Mouse (Mus musculus) cerebellum, adult 8-10 months (tissue): Measurements from ENCODE around the gene Eif4ebp2.
A peak's percentile ranks its signal among the peaks of the same experiment; 100 is the strongest.

Experiments
- DNase-seq: peaks from one replicate; pipeline ENCODE4 v3.0.0; 2022

The Eif4ebp2 gene

DNA sequence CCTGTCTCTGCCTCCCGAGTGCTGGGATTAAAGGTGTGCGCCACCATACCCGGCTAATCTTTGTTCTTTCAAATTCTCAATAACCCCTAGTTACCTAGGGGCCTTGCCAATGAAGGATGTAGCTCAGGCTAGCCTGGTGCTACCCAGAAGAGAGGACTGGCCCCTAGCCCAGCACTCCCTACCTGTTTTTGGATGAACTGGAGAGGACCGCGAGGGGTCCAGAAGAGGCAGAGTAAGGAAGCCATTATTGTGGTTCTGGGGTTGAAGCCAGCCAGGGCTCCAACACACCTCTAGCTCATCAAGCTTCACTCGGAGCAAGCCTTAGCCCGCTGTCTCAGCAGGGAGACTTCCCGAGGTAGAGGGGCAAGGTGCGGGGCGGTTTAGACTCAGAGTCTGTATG lies 34.8 kb downstream of the Eif4ebp2 start, which contains the start of gene Nodal:
Nodal (plus strand) TSS at position 301 of the 400 bp plus-strand sequence.
- DNase-seq: no peak

DNA sequence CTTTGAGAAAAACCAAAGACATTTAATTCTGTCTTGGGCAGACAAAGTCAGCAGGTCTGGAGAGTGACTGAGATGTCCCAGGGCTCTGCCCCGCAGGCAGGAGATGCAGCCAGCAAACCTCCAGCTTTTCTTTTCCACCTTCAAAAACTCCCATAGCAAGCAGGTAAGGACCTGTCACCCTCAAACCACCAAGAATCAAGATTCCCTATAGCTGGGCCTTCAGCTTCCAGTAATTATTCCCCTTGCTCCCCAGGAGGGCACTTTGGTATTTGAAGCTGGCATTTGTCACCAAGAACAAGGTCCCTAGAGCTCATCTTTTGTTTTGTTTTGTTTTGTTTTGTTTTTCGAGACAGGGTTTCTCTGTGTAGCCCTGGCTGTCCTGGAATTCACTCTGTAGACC lies 35.4 kb downstream of the Eif4ebp2 start:
- no peak for DNase-seq

DNA sequence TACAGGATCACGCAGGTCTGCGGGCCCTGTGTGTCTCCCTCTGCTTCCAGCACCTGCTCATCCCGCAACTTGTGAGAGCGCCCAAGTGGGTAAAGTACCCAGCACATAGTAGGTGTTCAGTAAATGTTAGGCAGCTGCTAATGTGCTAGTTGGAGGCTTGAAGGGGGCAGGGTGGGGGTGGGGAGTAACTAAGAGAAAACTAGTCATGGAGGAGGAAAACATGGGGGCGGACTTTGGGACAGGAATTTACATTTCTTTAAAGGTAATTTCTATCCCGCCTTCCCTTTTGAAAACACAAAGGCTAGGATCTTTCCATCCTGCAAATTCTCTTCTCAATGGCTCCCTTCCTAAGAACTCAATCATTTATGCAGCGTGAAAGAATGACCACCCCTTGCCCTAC lies 35.9 kb downstream of the Eif4ebp2 start:
- no peak for DNase-seq

DNA sequence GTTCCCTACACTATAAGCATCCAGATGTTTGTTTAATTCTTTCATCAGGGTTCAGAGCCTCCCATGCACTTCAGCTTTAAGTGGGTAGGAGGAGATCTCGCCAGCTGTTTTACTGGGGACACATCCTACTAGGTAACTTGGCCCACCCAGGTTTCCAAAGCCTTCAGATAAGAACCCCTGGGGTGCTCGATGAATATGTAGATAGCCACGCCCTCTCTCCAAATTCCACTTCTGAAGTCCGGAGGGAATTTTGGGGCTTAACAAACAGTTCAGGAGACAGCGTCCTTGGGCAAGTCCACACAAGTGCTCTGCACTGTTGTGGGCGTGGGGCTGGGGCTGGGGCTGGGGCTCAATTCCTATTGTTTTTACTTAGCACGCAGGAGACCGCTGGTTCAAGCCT lies 36.6 kb downstream of the Eif4ebp2 start:
- DNase-seq: no peak

DNA sequence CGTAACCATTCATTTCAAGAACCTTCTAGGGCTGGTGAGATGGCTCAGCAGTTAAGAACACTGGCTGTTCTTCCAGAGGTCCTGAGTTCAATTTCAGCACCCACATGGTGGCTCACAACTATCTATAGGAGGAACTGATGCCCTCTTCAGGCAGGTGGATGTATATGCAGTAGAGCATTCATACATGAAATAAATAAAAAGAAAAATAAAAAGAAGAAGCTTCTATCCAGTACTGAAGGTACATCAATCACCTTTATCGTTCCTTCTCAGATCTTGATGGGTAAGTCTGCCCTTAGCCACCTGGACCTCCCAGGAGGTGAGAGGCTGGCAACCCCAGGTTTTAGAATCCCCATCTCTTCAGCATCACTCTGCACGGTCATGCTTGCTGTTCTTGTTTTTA lies 37.2 kb downstream of the Eif4ebp2 start:
- DNase-seq: no peak

DNA sequence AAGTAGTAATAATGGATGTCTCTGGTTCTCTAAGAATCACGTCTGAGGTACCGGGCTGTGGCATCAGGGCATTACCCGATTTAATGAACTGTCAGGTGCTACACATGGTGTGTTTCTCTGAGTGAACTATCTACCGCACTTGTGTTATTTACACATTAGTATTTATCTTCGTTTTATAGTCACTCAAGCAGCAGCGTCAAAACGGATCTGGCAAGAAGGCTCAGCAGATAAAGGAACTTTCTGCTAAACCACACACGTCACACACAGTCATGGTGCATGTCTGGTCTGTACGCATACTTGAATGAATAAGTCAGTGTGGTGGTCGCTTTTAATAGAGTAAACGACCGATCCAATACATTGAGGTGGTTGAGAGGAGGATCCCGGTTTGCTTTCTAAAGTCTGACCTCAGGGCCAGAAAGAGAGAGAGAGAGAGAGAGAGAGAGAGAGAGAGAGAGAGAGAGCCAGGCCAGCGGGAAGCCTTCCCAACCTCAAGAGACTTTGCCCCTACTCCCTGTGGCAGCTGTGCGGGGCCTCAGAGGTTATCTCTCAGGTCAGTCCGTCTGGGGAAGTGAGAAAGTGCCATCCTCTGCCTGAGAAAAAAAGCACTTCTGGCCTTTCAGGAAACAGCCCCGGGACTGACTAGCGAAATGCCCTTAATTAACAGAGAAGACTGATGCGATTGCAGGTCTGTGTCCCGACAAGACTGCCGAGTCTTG lies 39.4 kb downstream of the Eif4ebp2 start:
- no peak for DNase-seq

DNA sequence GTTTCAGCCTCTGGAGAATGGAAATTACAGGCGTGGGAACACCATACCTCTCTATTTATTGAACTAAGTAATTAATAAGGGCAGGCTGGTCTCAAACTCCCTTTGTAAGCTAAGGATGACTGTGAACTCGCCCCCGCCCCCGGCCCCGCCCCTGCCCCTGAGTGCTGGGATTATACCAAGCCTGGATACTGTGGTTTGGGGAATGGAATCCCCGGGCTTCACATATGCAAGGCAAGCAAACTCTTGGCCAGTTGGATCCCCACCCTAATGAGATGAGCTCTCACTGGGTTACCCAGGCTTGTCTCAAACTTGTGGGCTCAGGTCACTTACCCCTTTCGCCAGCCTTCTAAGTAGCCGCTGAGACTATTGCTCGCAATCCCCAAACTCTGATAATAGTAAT lies 42.3 kb downstream of the Eif4ebp2 start:
- DNase-seq: no peak

DNA sequence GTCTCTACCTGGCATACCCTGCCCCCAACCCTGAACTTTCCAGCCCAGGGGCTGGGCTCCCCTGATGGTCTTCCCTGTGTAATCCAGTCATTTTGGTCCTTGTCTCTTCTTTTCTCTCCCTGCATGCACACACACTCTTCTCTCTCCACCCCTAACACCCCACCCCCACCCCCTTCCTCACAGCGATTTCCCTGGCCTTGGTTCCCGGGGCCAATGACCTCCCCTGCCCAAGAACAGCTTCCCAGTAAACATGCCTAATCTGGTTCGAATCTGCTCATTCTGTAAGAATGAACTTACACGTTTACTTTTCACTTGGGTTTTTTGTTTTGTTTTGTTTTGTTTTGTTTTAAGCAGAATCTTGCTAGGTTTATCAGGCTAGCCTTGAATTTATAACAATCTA lies 42.7 kb downstream of the Eif4ebp2 start:
- DNase-seq: no peak

DNA sequence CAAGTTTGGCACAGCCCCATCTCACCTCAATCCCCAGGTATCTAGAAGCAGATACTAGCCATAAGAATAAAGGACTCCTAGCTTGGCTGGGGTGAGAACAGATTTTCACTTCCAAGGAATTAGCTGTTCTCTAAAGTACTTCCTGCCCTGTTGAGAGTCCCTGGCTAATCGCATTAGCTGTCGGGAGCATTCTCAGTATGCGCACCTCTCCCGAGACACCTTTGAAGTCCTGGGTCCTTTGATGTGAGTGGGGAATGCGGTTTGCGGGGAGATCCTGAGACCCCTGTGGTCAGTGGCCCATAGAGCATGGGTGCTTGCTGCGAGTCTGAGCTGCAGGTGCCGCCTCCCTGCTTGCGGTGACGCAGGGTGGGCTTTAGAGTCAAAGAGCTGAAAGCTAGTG lies 46.5 kb downstream of the Eif4ebp2 start:
- no peak for DNase-seq

DNA sequence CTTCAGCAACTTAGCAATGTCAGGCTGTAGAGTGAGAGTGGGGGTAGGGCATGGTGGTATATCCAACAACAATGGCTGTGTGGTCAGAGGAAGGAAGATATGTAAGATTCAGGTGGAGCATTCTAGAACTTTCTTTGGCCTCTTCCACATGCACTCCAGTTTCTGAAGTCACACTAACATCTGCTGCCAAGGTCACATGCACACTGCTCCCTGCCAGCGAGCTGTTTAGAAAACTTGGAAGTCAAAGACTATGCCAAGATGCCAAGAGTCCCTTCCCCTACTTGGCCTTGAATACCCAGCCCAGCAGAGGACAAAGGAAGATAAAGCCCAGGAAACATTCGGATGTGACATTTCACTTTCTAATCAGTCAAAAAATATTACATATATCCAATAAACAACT lies 49.5 kb downstream of the Eif4ebp2 start:
- DNase-seq: no peak

DNA sequence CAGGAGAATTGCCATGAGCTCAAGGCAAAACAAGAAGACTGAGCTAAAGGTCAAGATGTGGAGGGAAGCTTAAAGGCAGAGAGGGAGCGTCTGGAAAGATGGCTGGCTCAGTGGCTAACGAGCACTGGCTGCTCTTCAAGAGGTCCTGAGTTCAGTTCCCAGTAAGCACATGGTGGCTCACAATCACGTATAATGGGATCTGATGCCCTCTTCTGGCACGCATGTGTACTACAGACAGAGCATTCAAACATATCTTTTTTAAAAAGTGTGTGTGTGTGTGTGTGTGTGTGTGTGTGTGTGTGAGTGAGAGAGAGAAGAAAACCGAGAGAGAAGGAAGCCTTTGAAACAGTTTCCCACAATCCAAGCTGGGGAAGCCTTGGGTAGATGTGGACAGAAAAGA lies 50.0 kb downstream of the Eif4ebp2 start:
- no peak for DNase-seq

DNA sequence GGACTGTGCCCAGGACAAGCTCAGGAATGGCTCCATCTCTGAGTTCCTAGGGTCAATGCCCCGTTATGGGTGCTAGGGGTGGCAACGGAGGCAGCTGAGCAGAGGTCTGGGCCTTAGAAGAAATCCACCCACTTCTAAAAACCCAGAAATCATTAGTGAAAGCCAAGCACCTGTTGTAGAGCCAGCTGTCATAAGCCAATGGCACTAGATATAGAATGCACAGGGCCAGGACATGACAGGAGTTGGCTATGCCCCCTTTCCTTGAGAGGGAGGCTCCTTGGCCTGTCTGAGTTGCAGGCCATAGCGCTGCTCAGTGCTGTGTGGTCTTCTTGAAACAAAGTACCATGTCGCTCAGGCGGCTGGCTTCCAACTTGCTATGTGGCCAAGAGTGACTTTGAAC lies 52.1 kb downstream of the Eif4ebp2 start:
- no peak for DNase-seq

DNA sequence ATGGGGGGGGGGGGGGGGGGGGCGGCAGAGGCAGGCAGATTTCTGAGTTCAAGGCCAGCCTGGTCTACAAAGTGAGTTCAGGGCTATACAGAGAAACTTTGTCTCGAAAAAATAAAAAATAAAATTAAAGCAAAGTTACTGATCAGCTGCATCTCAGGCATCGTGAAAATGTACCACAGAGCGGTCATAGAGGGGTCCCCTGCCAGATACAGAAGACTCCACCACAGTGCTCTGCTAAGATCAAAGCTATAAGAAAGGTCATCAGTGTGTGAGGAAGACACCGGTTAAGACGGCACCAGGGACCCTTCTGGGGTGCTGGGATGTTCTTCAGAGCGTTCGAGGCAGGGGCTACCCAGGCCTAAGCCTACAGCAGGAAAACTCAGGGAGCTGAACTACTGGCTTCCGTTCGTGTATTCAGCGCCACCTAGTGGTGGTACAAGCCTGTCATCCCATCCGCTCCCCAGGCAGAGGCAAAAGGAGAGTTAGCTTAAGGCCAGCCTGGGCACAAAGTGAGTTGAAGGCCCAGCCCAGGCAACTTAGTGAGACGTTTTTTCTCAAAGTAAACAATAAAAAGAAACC lies 53.2 kb downstream of the Eif4ebp2 start:
- peak; percentile 58 for DNase-seq

DNA sequence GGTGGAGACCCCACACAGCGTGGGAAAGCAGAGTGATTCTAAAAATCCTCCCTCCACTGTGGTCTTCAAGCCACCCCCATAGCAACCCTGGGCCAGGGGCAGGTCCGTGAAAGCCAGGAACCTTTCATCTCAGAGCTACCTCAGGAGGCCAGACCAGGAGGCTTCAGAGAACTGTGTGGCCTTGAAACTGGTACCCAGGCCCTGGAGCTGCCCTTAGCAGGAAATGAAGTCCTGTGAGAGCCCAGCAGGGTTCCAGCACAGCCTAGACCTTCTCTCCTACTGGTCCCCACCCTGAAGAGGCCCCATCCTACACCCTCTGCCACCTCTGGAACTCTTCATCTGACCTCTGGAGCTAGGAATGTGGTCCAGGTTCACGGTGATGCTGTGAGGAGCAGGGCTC lies 54.3 kb downstream of the Eif4ebp2 start:
- no peak for DNase-seq

DNA sequence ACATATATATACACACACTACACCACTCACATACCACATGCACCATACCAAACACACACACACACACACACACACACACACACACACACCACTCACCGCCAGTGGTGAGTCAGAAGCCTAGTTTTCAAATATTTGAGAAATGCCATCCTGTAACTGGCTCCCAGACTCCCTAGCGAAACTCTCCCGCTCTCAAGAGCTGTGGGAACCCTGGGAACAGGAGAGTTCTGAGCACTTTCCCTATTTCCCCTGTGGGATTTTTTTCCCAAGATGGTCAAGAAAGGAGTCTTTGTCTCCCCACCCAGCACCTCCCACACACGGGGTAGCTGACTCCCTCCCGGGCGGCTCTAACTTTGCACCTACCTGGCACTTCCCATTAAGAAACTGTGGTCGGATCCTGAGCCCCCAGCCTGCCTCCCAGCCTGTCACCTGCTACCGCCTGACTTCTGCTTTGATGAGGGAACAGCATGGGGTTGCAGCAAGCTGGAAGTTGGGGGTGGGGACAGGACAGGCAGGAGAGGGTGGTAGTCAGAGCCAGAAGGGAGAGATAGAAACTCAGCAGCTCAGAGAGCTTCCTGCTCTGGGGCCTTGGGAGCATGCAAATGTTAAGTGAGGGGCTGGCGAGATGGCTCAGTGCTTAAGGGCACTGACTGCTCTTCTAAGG lies 57.9 kb downstream of the Eif4ebp2 start:
- DNase-seq: no peak

DNA sequence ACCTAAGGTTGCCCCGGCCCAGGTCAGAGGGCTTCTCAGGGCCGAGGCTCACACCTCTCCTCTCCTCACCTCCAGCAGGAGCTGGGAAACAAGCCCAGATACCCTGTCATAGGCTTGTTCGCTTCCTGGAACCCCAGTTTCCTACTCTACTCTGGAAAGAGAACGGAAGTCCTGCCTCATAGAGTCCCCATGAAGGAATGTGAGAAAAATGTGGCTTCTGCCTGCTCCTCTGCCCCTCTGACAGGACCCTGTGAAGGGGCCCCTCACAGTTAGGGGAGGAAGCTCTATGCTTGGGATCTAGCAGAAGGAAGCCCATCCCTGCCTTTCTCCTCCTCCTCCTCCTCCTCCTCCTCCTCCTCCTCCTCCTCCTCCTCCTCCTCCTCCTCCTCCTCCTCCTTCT lies 59.9 kb downstream of the Eif4ebp2 start:
- DNase-seq: no peak

DNA sequence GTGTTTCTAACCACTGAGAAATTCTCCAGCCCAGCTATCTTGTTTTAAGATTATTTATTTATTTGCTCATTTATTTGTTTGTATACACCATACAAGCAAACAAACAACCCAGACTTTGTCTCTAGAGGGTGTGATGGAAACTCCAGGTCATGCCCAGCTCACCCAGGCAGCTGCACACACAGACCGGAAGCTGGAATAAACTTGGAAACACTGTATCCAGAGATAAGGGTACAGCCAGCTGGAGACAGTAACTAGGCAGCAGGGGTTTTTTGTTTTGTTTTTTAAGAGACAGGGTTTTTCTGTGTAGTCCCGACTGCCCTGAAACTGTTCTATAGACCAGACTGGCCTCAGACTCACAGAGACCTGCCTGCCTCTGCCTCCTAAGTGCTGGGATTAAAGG lies 62.3 kb downstream of the Eif4ebp2 start:
- no peak for DNase-seq

DNA sequence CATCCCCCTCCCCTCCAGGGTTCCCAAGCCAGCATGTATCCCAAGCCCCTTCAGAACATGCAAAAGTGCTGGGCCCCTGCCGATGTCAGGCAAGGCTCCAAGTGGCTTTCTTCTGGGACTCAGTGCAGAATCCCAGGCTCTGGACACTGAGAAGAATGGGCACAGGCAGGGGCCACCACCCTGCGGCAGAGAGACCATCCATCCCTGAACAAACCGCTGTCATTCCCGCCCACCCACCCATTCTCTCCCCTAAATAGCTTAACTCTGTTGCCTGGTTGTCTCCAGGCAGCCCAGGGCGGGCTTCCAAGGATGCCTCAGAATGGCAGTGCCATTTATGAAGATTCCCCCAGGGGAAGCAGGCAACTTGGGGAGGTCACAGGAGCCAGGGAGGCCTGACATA lies 63.4 kb downstream of the Eif4ebp2 start:
- no peak for DNase-seq

DNA sequence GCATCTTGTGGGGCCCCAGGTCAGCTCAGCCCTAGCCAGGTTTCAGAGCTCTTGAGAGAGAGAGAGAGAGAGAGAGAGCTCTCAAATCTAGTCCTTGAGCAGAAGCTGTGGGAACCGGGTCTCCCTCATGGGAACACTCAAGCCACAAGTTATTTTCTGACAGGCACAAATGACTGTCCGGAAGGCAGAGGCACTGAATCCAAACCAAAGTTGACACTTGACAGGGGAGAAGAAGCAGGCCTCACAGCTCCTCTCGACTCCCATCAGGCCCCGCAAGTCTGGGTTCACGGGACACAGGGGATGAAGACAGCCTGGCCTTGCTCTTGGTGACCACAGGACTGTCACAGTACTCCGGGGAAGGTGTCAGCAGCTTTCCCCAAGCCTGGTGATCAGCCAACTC lies 66.2 kb downstream of the Eif4ebp2 start:
- no peak for DNase-seq

DNA sequence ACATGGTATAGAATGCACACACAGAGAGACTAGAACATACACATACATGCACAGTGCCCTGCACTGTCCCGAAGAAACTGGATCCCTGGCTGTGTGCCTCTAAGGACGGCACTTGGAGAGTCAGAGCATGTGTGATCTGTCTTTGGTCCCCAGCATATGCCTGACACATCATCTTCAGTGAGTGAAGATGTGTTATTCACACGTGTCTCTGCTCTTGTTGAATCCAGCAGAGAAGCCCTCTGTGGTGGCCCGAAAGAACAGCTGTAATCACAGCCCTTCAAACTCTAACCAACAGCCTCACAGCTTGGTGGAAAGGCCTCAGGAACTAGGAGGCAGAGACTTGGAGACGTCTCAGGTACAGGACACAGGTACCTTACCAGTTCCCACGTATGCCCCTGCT lies 67.3 kb downstream of the Eif4ebp2 start:
- DNase-seq: no peak

DNA sequence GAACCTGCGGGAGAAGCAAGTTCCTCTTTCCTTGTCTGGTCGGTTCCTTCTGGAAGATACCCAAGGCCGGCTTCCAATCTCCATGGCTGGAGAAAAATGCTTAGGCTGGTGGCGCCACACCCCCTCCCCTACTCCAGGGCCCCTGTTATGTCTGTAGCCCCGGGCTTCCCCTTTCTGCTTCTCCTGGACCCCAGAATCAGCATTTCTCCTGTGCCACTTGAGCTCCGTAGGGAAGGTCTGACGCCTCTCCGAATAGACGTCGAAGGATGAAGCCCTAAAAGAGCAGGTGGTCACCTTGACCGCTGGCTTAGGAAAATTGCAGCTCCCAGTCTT lies 68.8 kb downstream of the Eif4ebp2 start:
- DNase-seq: no peak

DNA sequence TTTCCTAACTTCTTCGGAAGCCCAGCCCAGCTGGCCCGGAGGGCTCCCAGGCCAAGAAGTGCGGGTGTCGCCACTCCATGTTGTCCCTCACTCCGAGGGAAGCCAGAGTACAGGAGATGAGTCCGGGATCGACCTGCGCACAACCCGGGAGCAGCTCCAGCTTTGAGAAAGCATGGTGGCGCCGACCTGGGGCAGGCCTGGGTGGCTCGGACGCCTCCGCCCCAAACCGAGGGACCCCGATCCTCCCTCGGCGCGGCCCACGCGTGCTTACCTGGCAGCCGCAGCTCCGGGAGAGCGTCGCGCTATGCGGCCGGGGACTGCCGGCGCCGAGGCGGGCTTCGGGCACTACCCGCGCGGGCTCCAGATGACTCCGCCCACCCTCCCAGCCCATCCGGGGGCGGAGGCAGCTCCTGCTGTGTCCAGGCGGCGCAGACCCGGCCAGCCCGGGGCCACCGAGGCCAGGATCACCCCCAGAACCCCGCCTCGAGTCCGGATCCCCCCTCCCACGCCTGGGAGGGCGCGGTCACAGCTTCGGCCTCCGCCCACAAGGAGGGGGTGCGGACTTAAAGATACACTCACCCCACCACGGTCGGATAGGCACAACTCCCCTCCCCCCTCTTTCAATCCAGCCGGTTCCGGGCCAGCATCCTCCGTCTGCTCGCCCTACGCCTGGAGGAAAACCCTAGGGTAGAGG lies 69.3 kb downstream of the Eif4ebp2 start, which contains the start of gene Pald1:
Pald1 (minus strand) TSS at position 510 of the 694 bp plus-strand sequence.
- DNase-seq: peak; percentile 48

DNA sequence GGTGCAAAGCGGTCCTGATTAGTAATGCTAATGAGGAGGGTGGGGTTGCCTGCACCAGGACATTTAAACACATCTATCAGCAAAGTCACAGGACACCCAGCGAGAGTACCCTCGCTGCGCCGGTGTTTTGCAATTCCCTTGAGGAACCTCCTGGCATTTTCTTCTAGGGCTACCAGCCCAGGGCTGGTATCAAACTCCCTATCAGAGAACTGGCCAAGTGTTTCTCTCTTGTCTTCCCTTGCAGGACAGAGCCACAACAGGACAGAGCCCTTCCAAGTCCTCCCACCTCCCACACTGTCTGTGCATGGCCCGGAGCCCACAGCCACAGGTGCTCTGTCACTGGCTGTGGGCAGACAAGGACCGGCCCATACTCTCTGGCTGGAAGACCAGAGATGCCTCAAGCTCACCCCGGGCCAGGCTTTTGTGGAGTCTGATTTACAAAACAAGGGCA lies 70.2 kb downstream of the Eif4ebp2 start:
- DNase-seq: no peak

DNA sequence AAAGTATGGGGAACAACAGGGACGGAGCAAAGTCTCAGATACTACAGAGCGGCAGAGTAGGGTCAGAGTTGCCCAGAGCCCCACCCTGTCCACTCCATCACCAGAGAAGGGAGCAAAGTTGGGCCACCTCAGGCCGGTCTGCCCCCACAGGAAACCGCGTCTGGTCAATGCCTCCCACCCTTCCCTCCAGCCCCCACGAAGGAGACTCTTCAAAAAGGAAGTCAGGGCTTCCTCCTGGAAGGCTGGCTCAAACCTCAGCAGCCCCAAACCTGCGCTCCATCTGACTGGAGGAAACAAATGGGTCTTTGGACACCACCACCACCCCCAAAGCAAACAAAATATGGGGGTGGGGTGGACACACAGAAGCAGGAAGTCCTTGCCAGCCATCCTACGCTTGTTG lies 70.6 kb downstream of the Eif4ebp2 start:
- no peak for DNase-seq
